Mouse (Mus musculus) layer of hippocampus, postnatal 10 days (tissue): Measurements from ENCODE around the gene Dock4. TPM values are rescaled to one million over a fixed set of nuclear protein-coding genes. Genes with fewer than 3 reads are reported as not detected.

Experiments used
- DNase-seq, 2 experiments: peaks; one replicate each; pipeline ENCODE4 v3.0.0; 2021; ENCODE audit warnings: low spot score in 2 of 2
- long read RNA-seq: library from polyadenylated mRNA; stranded (forward); transcript quantifications from one replicate; pipeline ENCODE4 v2.0.0, GENCODE M21; 2023
- total RNA-seq, 2 experiments: library from RNA; stranded (reverse); gene quantifications; 2 replicates each; pipeline ENCODE4 v1.2.3; 2021

The Dock4 gene
- 100 to 1,000 TPM; 142 to 146 TPM for total RNA-seq
- long read RNA-seq, full-length matches to known transcripts, result 13 of 40 reads
- long read RNA-seq, partial matches to known transcripts, result 13 of 40 reads
- long read RNA-seq, other reads (novel, unspliced or antisense), result 14 of 40 reads

- DNase-seq, result peak; percentile 98 to 99
Measured at GRCm38 (mm10) chr12:40445648-40446449, at the start of gene Dock4, which contains the start of gene Zfp277. Dock4 (plus strand) TSS chr12:40445952. Zfp277 (minus strand) TSS chr12:40445902.

- no peak for DNase-seq
Measured at GRCm38 (mm10) chr12:40398916-40399315, 46.8 kb upstream of the Dock4 start.

- DNase-seq, result no peak
Measured at GRCm38 (mm10) chr12:40399386-40399785, 46.4 kb upstream of the Dock4 start.

- DNase-seq, result no peak
Measured at GRCm38 (mm10) chr12:40399812-40400211, 45.9 kb upstream of the Dock4 start.

GRCm38 (mm10) chr12:40414682-40415311 is 31.0 kb upstream of the Dock4 start:
- DNase-seq, result no peak

- DNase-seq, result no peak
Measured at GRCm38 (mm10) chr12:40415312-40415925, 30.3 kb upstream of the Dock4 start.

- no peak for DNase-seq
Measured at GRCm38 (mm10) chr12:40417257-40417656, 28.5 kb upstream of the Dock4 start.

- DNase-seq, result no peak
Measured at GRCm38 (mm10) chr12:40424991-40425390, 20.8 kb upstream of the Dock4 start.

- DNase-seq, result no peak
Measured at GRCm38 (mm10) chr12:40427606-40428005, 18.1 kb upstream of the Dock4 start.

- DNase-seq, result no peak
Measured at GRCm38 (mm10) chr12:40429976-40430375, 15.8 kb upstream of the Dock4 start.

- DNase-seq, result no peak
Measured at GRCm38 (mm10) chr12:40431075-40431474, 14.7 kb upstream of the Dock4 start.

- no peak for DNase-seq
Measured at GRCm38 (mm10) chr12:40434101-40434500, 11.7 kb upstream of the Dock4 start.

- no peak for DNase-seq
Measured at GRCm38 (mm10) chr12:40438049-40438448, 7.7 kb upstream of the Dock4 start.

- DNase-seq, result no peak
Measured at GRCm38 (mm10) chr12:40445206-40445605, 546 bp upstream of the Dock4 start.

- peak; percentile 60 to 68 for DNase-seq
Measured at GRCm38 (mm10) chr12:40446450-40447381, 964 bp downstream of the Dock4 start.

GRCm38 (mm10) chr12:40447561-40448355 is 2.0 kb downstream of the Dock4 start:
- DNase-seq, result no peak

- DNase-seq, result no peak
Measured at GRCm38 (mm10) chr12:40449119-40449795, 3.5 kb downstream of the Dock4 start.

- no peak for DNase-seq
Measured at GRCm38 (mm10) chr12:40456517-40456916, 10.8 kb downstream of the Dock4 start.

GRCm38 (mm10) chr12:40458977-40459376 is 13.2 kb downstream of the Dock4 start:
- no peak for DNase-seq
